Mouse (Mus musculus) C2C12 (cell line): Measurements from ENCODE around the gene Olfr99.

Source experiments
- CEBPB ChIP-seq: IDR thresholded peaks from one replicate; pipeline ENCODE4 v1.6.1; 2011; ENCODE audit warnings: low read depth, mild to moderate bottlenecking, control low read depth, moderate library complexity
- CTCF ChIP-seq: IDR thresholded peaks from one replicate; pipeline ENCODE4 v1.5.1; 2011; ENCODE audit not compliant: control insufficient read depth, insufficient read depth, insufficient read length
- FOSL1 ChIP-seq: IDR thresholded peaks from one replicate; pipeline ENCODE4 v1.8.0; 2011; ENCODE audit warnings: mild to moderate bottlenecking, low read length; ENCODE audit not compliant: poor library complexity, insufficient read depth, severe bottlenecking
- MAX ChIP-seq: IDR thresholded peaks from one replicate; pipeline ENCODE4 v1.6.1; 2011; ENCODE audit warnings: mild to moderate bottlenecking, control low read depth
- MYOD1 ChIP-seq: IDR thresholded peaks from one replicate; pipeline ENCODE4 v1.6.1; 2011; ENCODE audit warnings: low read depth; ENCODE audit not compliant: control insufficient read depth, insufficient read length
- USF1 ChIP-seq: IDR thresholded peaks from one replicate; pipeline ENCODE4 v1.6.1; 2011; ENCODE audit warnings: low read depth, mild to moderate bottlenecking, control low read depth, moderate library complexity

- TF ChIP-seq FOSL1: no peak
- TF ChIP-seq CTCF: no peak
- TF ChIP-seq MYOD1: no peak
- TF ChIP-seq USF1: no peak
- TF ChIP-seq MAX: no peak
- TF ChIP-seq CEBPB: no peak
Observed at GRCm38 (mm10) chr17:37246715-37247114, 36.5 kb downstream of the Olfr99 start.
